Mouse (Mus musculus) ES-E14 (cell line): ENCODE results near the gene Med27. TPM values are rescaled to one million over a fixed set of nuclear protein-coding genes. Genes with fewer than 3 reads are reported as not detected.

Experiments used
- DNase-seq: peaks from one replicate; pipeline ENCODE4 v3.0.0-alpha.2; 2013; ENCODE audit warnings: low read depth, low spot score
- H3K27ac ChIP-seq: 2 replicates; pipeline ENCODE4 v1.5.1; 2012; ENCODE audit warnings: low read depth, mild to moderate bottlenecking, low read length, moderate library complexity, mixed read lengths; ENCODE audit not compliant: poor library complexity, insufficient read depth, severe bottlenecking
- H3K36me3 ChIP-seq: 2 replicates; pipeline ENCODE4 v1.6.1; 2012; ENCODE audit warnings: mild to moderate bottlenecking, low read length, moderate library complexity, mixed read lengths; ENCODE audit not compliant: control insufficient read depth, poor library complexity, insufficient read depth, severe bottlenecking
- H3K4me1 ChIP-seq, 2 experiments: fragments of 150-350 bp in 1 of 2; sonication (generic) in 1 of 2; 2 replicates each; pipeline ENCODE4 v1.6.1; 2012; ENCODE audit warnings: low read length in 2 of 2, mild to moderate bottlenecking in 1 of 2, mixed read lengths in 1 of 2; ENCODE audit not compliant: control insufficient read depth in 2 of 2, insufficient read depth in 2 of 2, poor library complexity in 1 of 2
- H3K4me3 ChIP-seq, 2 experiments: fragments of 150-350 bp in 1 of 2; sonication (generic) in 1 of 2; 2 replicates each; pipeline ENCODE4 v1.5.1; 2012; ENCODE audit warnings: low read length in 2 of 2, low read depth in 1 of 2, mild to moderate bottlenecking in 1 of 2, mixed read lengths in 1 of 2; ENCODE audit not compliant: insufficient read depth in 1 of 2, poor library complexity in 1 of 2, severe bottlenecking in 1 of 2
- H3K9ac ChIP-seq: 2 replicates; pipeline ENCODE4 v1.6.1; 2012; ENCODE audit warnings: low read depth, mild to moderate bottlenecking, low read length, mixed read lengths; ENCODE audit not compliant: poor library complexity, insufficient read depth, severe bottlenecking
- H3K9me3 ChIP-seq: fragments of 150-350 bp; sonication (generic); 2 replicates; pipeline ENCODE4 v1.6.1; 2012; ENCODE audit warnings: low read depth, mild to moderate bottlenecking, low read length; ENCODE audit not compliant: control insufficient read depth, insufficient read depth
- CHD2 ChIP-seq: IDR thresholded peaks from 2 replicates; pipeline ENCODE4 v1.6.1; 2014; ENCODE audit warnings: mild to moderate bottlenecking, low read depth, low read length, inconsistent platforms
- HCFC1 ChIP-seq: IDR thresholded peaks from 2 replicates; pipeline ENCODE4 v1.6.1; 2012; ENCODE audit warnings: low read length, inconsistent platforms, borderline replicate concordance; ENCODE audit not compliant: insufficient read depth
- MAFK ChIP-seq: IDR thresholded peaks from 2 replicates; pipeline ENCODE4 v1.6.1; 2014; ENCODE audit warnings: mild to moderate bottlenecking, low read depth, low read length, inconsistent platforms; ENCODE audit not compliant: insufficient read depth
- ZC3H11A ChIP-seq: IDR thresholded peaks from 2 replicates; pipeline ENCODE4 v1.6.1; 2012; ENCODE audit warnings: low read depth, mild to moderate bottlenecking, inconsistent platforms, low read length, borderline replicate concordance
- ZNF384 ChIP-seq: IDR thresholded peaks from 2 replicates; pipeline ENCODE4 v1.6.1; 2012; ENCODE audit warnings: low read depth, low read length, inconsistent platforms
- in situ Hi-C, 2 experiments: fragments of 600-800 bp; cut with MboI; formaldehyde crosslinking; loops; one replicate each; pipeline ENCODE4 v1.15.1; 2025; ENCODE audit warnings: low sequenced_read_pairs in 2 of 2, inconsistent platforms in 1 of 2; ENCODE audit not compliant: unreplicated experiment in 2 of 2
- total RNA-seq: library from RNA; depleted of rRNA; stranded (reverse); fragments of 300-350 nt; gene quantifications from 2 replicates; pipeline ENCODE4 v1.2.3, GENCODE M21; 2012

Med27 gene
- total RNA-seq, 1 experiment, result 25.6 TPM

- TF ChIP-seq ZNF384, result no peak
- TF ChIP-seq HCFC1, result no peak
- TF ChIP-seq CHD2, result no peak
- TF ChIP-seq ZC3H11A, result no peak
- TF ChIP-seq MAFK, result no peak
- Histone ChIP-seq H3K9me3 (no peaks in the 10 kb centered on the region), H3K4me3 (no peak overlapping the region), H3K27ac (no peak overlapping the region), H3K4me1 (no peaks in the 10 kb centered on the region), H3K36me3 (no peaks in the 10 kb centered on the region), H3K9ac (no peak overlapping the region)
- no peak for DNase-seq
- in situ Hi-C loops, result no loop called here
Measured at GRCm38 (mm10) chr2:29387268-29387667, 40.6 kb downstream of the Med27 start.

- H3K36me3 ChIP-seq, result no peaks in the 10 kb centered on the region
- H3K27ac ChIP-seq, result no peak overlapping the region
- in situ Hi-C loops, result no loop called here
- no peak for DNase-seq
- no peaks in the 10 kb centered on the region for H3K4me1 ChIP-seq
- no peaks in the 10 kb centered on the region for H3K9me3 ChIP-seq
- no peak overlapping the region for H3K4me3 ChIP-seq
- no peak overlapping the region for H3K9ac ChIP-seq
- TF ChIP-seq CHD2 (no peak), ZC3H11A (no peak), HCFC1 (no peak), ZNF384 (no peak), MAFK (no peak)
Measured at GRCm38 (mm10) chr2:29388937-29389336, 42.3 kb downstream of the Med27 start.

GRCm38 (mm10) chr2:29391086-29391485 is 44.5 kb downstream of the Med27 start:
- in situ Hi-C loops, result no loop called here
- no peak overlapping the region for H3K9ac ChIP-seq
- TF ChIP-seq ZC3H11A (no peak), MAFK (no peak)
- H3K36me3 ChIP-seq, result no peaks in the 10 kb centered on the region
- H3K4me1 ChIP-seq, result no peaks in the 10 kb centered on the region
- H3K27ac ChIP-seq, result no peak overlapping the region
- H3K9me3 ChIP-seq, result no peaks in the 10 kb centered on the region
- H3K4me3 ChIP-seq, result no peak overlapping the region
- no peak for DNase-seq

GRCm38 (mm10) chr2:29391996-29392395 is 45.4 kb downstream of the Med27 start:
- H3K36me3 ChIP-seq, result no peaks in the 10 kb centered on the region
- no peaks in the 10 kb centered on the region for H3K4me1 ChIP-seq
- no peak for DNase-seq
- no peak overlapping the region for H3K9ac ChIP-seq
- in situ Hi-C loops, result no loop called here
- H3K4me3 ChIP-seq, result no peak overlapping the region
- TF ChIP-seq MAFK (peak; percentile 71), ZNF384 (no peak)
- H3K9me3 ChIP-seq, result no peaks in the 10 kb centered on the region
- no peak overlapping the region for H3K27ac ChIP-seq

- H3K9ac ChIP-seq, result no peak overlapping the region
- H3K4me3 ChIP-seq, result no peak overlapping the region
- DNase-seq, result no peak
- H3K36me3 ChIP-seq, result no peaks in the 10 kb centered on the region
- no peaks in the 10 kb centered on the region for H3K9me3 ChIP-seq
- H3K27ac ChIP-seq, result no peak overlapping the region
- TF ChIP-seq HCFC1, result no peak
- TF ChIP-seq ZNF384, result no peak
- TF ChIP-seq ZC3H11A, result no peak
- TF ChIP-seq CHD2, result no peak
- no peak for TF ChIP-seq MAFK
- peaks cover 0 to 3% of the 10 kb centered on the region in 2 experiments; a peak in 1 of 4 replicates for H3K4me1 ChIP-seq
- in situ Hi-C loops, result no loop called here
Measured at GRCm38 (mm10) chr2:29400234-29400633, 53.6 kb downstream of the Med27 start.
